Mouse (Mus musculus) intestine, embryonic 15.5 days (tissue): ENCODE measurements at regions not wholly inside any gene's neighbourhood (a gene's known extent, or its start where the extent isn't known, plus 50 kb on each side); places are given as distances from the start of the nearest gene placed in this dataset.

ENCODE experiments used
- ATAC-seq: fragments of 200-750 bp; cut with Nextera tagmentation; 2 replicates; pipeline ENCODE4 v1.8.0; 2017; ENCODE audit warnings: moderate TSS enrichment, moderate library complexity
- H3K27ac ChIP-seq: fragments of 300-500 bp; sonication (generic); 2 replicates; pipeline ENCODE4 v1.5.1; 2015; ENCODE audit warnings: mild to moderate bottlenecking, inconsistent platforms
- H3K27me3 ChIP-seq: fragments of 300-500 bp; sonication (generic); replicated peaks from 2 replicates; pipeline ENCODE4 v1.6.1; 2015; ENCODE audit warnings: inconsistent platforms
- H3K36me3 ChIP-seq: fragments of 300-500 bp; sonication (generic); 2 replicates; pipeline ENCODE4 v1.6.1; 2015; ENCODE audit warnings: inconsistent platforms
- H3K4me1 ChIP-seq: fragments of 300-500 bp; sonication (generic); replicated peaks from 2 replicates; pipeline ENCODE4 v1.6.1; 2015; ENCODE audit warnings: inconsistent platforms
- H3K4me2 ChIP-seq: fragments of 300-500 bp; sonication (generic); replicated peaks from 2 replicates; pipeline ENCODE4 v1.6.1; 2015; ENCODE audit warnings: mild to moderate bottlenecking, inconsistent platforms
- H3K4me3 ChIP-seq: fragments of 300-500 bp; sonication (generic); replicated peaks from 2 replicates; pipeline ENCODE4 v1.5.1; 2015; ENCODE audit warnings: inconsistent platforms
- H3K9ac ChIP-seq: fragments of 300-500 bp; sonication (generic); 2 replicates; pipeline ENCODE4 v1.6.1; 2015; ENCODE audit warnings: inconsistent platforms
- H3K9me3 ChIP-seq: fragments of 300-500 bp; sonication (generic); 2 replicates; pipeline ENCODE4 v1.6.1; 2016; ENCODE audit warnings: inconsistent platforms
- WGBS: fragments of 180-500 bp; shearing (Covaris S2); methylation state at CpG from one replicate; pipeline ENCODE4 v1.1.7; 2015; 5-methylcytosine and 5-hydroxymethylcytosine counted together

GRCm38 (mm10) chr9:93969118-93969517 lies 568.8 kb downstream of the 1190002N15Rik start:
- H3K9me3 ChIP-seq = no peaks in the 10 kb centered on the region
- 90% methylated on average over 5 of the region's 5 CpGs for WGBS
- no peak overlapping the region for H3K4me3 ChIP-seq
- H3K4me1 ChIP-seq = no peaks in the 10 kb centered on the region
- no peak for ATAC-seq
- H3K4me2 ChIP-seq = no peak overlapping the region
- no peak overlapping the region for H3K9ac ChIP-seq
- no peaks in the 10 kb centered on the region for H3K36me3 ChIP-seq
- no peaks in the 10 kb centered on the region for H3K27me3 ChIP-seq
- no peak overlapping the region for H3K27ac ChIP-seq

GRCm38 (mm10) chr9:93955235-93956040 lies 582.4 kb downstream of the 1190002N15Rik start:
- Histone ChIP-seq H3K27ac (no peak overlapping the region), H3K4me3 (no peak overlapping the region), H3K4me1 (no peaks in the 10 kb centered on the region), H3K9me3 (no peaks in the 10 kb centered on the region), H3K36me3 (no peaks in the 10 kb centered on the region), H3K27me3 (no peaks in the 10 kb centered on the region), H3K4me2 (no peak overlapping the region), H3K9ac (no peak overlapping the region)
- ATAC-seq = peak; percentile 80

GRCm38 (mm10) chr9:93948671-93949070 lies 589.2 kb downstream of the 1190002N15Rik start:
- WGBS = 74% methylated on average over 1 of the region's 1 CpGs

GRCm38 (mm10) chr9:93947053-93947452 lies 590.8 kb downstream of the 1190002N15Rik start:
- Histone ChIP-seq H3K4me3 (no peak overlapping the region), H3K4me1 (no peaks in the 10 kb centered on the region), H3K27me3 (no peaks in the 10 kb centered on the region), H3K27ac (no peak overlapping the region), H3K9me3 (no peaks in the 10 kb centered on the region), H3K9ac (no peak overlapping the region), H3K36me3 (no peaks in the 10 kb centered on the region), H3K4me2 (no peak overlapping the region)
- WGBS = 65% methylated on average over 1 of the region's 1 CpGs
- no peak for ATAC-seq

More at GRCm38 (mm10) chr9:93948671-93949070, 589.2 kb downstream of the 1190002N15Rik start:
- Histone ChIP-seq H3K4me2 (no peak overlapping the region), H3K4me3 (no peak overlapping the region), H3K4me1 (no peaks in the 10 kb centered on the region), H3K9ac (no peak overlapping the region), H3K9me3 (no peaks in the 10 kb centered on the region), H3K27me3 (no peaks in the 10 kb centered on the region), H3K36me3 (no peaks in the 10 kb centered on the region), H3K27ac (no peak overlapping the region)
- ATAC-seq = no peak

- no peak for ATAC-seq
- Histone ChIP-seq H3K9me3 (no peaks in the 10 kb centered on the region), H3K4me3 (no peak overlapping the region), H3K4me2 (no peak overlapping the region), H3K27ac (no peak overlapping the region), H3K4me1 (no peaks in the 10 kb centered on the region), H3K36me3 (no peaks in the 10 kb centered on the region), H3K9ac (no peak overlapping the region), H3K27me3 (no peaks in the 10 kb centered on the region)
- WGBS = 50% methylated on average over 3 of the region's 3 CpGs
These were observed 597.7 kb downstream of the 1190002N15Rik start for GRCm38 (mm10) chr9:93940193-93940592.

GRCm38 (mm10) chr9:93930684-93931083 lies 607.2 kb downstream of the 1190002N15Rik start:
- H3K36me3 ChIP-seq = no peaks in the 10 kb centered on the region
- no peaks in the 10 kb centered on the region for H3K4me1 ChIP-seq
- no peak for ATAC-seq
- no peaks in the 10 kb centered on the region for H3K9me3 ChIP-seq
- 62% methylated on average over 2 of the region's 2 CpGs for WGBS
- no peak overlapping the region for H3K4me3 ChIP-seq
- no peak overlapping the region for H3K27ac ChIP-seq
- H3K9ac ChIP-seq = no peak overlapping the region
- no peak overlapping the region for H3K4me2 ChIP-seq
- no peaks in the 10 kb centered on the region for H3K27me3 ChIP-seq

GRCm38 (mm10) chr9:93889256-93889655 lies 648.6 kb downstream of the 1190002N15Rik start:
- no peak for ATAC-seq

GRCm38 (mm10) chr9:93880112-93880511 lies 657.8 kb downstream of the 1190002N15Rik start:
- WGBS = 71% methylated on average over 2 of the region's 2 CpGs
- ATAC-seq = no peak
- Histone ChIP-seq H3K4me1 (no peaks in the 10 kb centered on the region), H3K36me3 (no peaks in the 10 kb centered on the region), H3K27me3 (no peaks in the 10 kb centered on the region), H3K4me3 (no peak overlapping the region), H3K9me3 (no peaks in the 10 kb centered on the region), H3K27ac (no peak overlapping the region), H3K9ac (no peak overlapping the region), H3K4me2 (no peak overlapping the region)

More at GRCm38 (mm10) chr9:93889256-93889655, 648.6 kb downstream of the 1190002N15Rik start:
- H3K4me1 ChIP-seq = no peaks in the 10 kb centered on the region
- no peaks in the 10 kb centered on the region for H3K27me3 ChIP-seq
- no peaks in the 10 kb centered on the region; the same call in 1 of the 2 replicates for H3K9me3 ChIP-seq
- H3K4me2 ChIP-seq = no peak overlapping the region
- 85% methylated on average over 1 of the region's 1 CpGs for WGBS
- H3K36me3 ChIP-seq = no peaks in the 10 kb centered on the region
- no peak overlapping the region for H3K27ac ChIP-seq
- H3K4me3 ChIP-seq = no peak overlapping the region
- H3K9ac ChIP-seq = no peak overlapping the region

- Histone ChIP-seq H3K4me3 (no peak overlapping the region), H3K9ac (no peak overlapping the region), H3K4me2 (no peak overlapping the region), H3K9me3 (no peaks in the 10 kb centered on the region), H3K27ac (no peak overlapping the region), H3K4me1 (no peaks in the 10 kb centered on the region), H3K27me3 (no peaks in the 10 kb centered on the region), H3K36me3 (no peaks in the 10 kb centered on the region)
- no peak for ATAC-seq
- WGBS = 83% methylated on average over 2 of the region's 2 CpGs
These were observed 658.3 kb downstream of the 1190002N15Rik start for GRCm38 (mm10) chr9:93879572-93879971.

- no peaks in the 10 kb centered on the region for H3K9me3 ChIP-seq
- H3K4me2 ChIP-seq = no peak overlapping the region
- 85% methylated on average over 7 of the region's 7 CpGs for WGBS
- H3K9ac ChIP-seq = no peak overlapping the region
- no peaks in the 10 kb centered on the region for H3K27me3 ChIP-seq
- no peaks in the 10 kb centered on the region for H3K36me3 ChIP-seq
- H3K4me1 ChIP-seq = no peaks in the 10 kb centered on the region
- H3K4me3 ChIP-seq = no peak overlapping the region
- ATAC-seq = no peak
- no peak overlapping the region for H3K27ac ChIP-seq
These were observed 667.1 kb downstream of the 1190002N15Rik start for GRCm38 (mm10) chr9:93870778-93871177.

- H3K9ac ChIP-seq = no peak overlapping the region
- 71% methylated on average over 2 of the region's 2 CpGs for WGBS
- H3K4me1 ChIP-seq = no peaks in the 10 kb centered on the region
- no peak overlapping the region for H3K4me3 ChIP-seq
- H3K4me2 ChIP-seq = no peak overlapping the region
- no peaks in the 10 kb centered on the region for H3K27me3 ChIP-seq
- H3K36me3 ChIP-seq = no peaks in the 10 kb centered on the region
- H3K9me3 ChIP-seq = no peaks in the 10 kb centered on the region
- no peak overlapping the region for H3K27ac ChIP-seq
- no peak for ATAC-seq
These were observed 679.9 kb downstream of the 1190002N15Rik start for GRCm38 (mm10) chr9:93857937-93858336.

GRCm38 (mm10) chr9:93846411-93846810 lies 691.5 kb downstream of the 1190002N15Rik start:
- Histone ChIP-seq H3K36me3 (no peaks in the 10 kb centered on the region), H3K9ac (no peak overlapping the region), H3K4me2 (no peak overlapping the region), H3K9me3 (no peaks in the 10 kb centered on the region), H3K4me3 (no peak overlapping the region), H3K27me3 (no peaks in the 10 kb centered on the region), H3K4me1 (no peaks in the 10 kb centered on the region), H3K27ac (no peak overlapping the region)
- ATAC-seq = no peak

- H3K9me3 ChIP-seq = no peaks in the 10 kb centered on the region
- ATAC-seq = no peak
- H3K9ac ChIP-seq = no peak overlapping the region
- H3K27ac ChIP-seq = no peak overlapping the region
- no peaks in the 10 kb centered on the region for H3K4me1 ChIP-seq
- H3K36me3 ChIP-seq = no peaks in the 10 kb centered on the region
- H3K4me2 ChIP-seq = no peak overlapping the region
- no peaks in the 10 kb centered on the region for H3K27me3 ChIP-seq
- no peak overlapping the region for H3K4me3 ChIP-seq
- 64% methylated on average over 5 of the region's 5 CpGs for WGBS
These were observed 694.0 kb downstream of the 1190002N15Rik start for GRCm38 (mm10) chr9:93843869-93844268.
